Mouse (Mus musculus): ENCODE measurements around the gene Runx1. TPM values are rescaled to one million over a fixed set of nuclear protein-coding genes. Genes with fewer than 3 reads are reported as not detected.

Runx1 gene
- total and polyA plus RNA-seq, 3 experiments, result 3.1 to 10.9 (median 4.7) TPM

DNA sequence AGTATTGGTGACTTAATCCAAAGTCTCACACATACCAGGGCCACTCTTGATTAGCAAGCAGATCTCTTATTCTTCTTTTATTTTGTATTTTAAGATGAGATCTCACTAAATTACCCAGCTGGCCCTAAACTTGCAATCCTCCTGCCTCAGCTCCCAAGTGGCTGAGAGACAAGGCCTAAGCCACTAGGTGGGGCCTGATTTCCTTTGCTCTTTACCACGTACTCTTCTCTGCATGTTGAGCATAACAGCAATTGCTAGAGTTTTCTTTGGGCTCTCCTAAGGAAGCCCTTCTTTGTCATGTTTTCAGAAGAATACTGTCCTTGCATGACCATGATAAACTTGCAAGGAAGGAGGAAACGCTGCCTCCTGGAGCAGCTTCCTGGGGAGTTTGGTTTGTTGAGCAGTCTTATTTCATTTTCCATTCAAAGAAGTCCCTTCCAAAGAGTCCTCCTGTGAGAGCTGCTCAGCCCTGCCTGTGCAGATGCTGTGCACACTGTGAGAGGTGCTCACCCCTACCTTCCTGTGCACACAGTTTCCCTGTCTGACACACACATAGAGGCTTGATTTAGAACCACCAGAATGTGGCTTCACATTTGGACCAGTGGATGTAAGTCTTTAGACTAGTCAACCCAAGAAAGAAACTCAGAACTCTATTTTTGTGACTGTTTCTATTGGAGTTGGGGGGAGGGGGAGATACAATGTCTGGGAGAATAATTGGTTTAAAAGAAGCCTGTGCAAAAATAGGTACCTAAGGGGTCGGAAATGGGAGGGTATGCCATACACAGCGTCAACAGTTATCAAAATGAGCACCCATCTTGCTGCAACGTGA is 11.4 kb downstream of the Runx1 start:
- peak; percentile 55 for DNase-seq (ENCODE audit: extremely low read depth)
- Histone ChIP-seq H3K4me3 (replicated peaks in 1 of 3; ENCODE audit: low read depth in 2 of 3, low read length in 2 of 3, poor library complexity in 1 of 3) (no peak overlapping the region), H3K4me2 (ENCODE audit: insufficient read depth, low read depth, poor library complexity, severe bottlenecking) (peak overlapping the region; percentile 39; the same call in 1 of the 2 replicates), H3K27me3 (replicated peaks) (no peaks in the 10 kb centered on the region), H3K9ac (ENCODE audit: insufficient read depth, low read depth) (no peak overlapping the region), H3K79me2 (replicated peaks; ENCODE audit: control insufficient read depth, extremely low read depth, insufficient read depth, poor library complexity, severe bottlenecking) (no peaks in the 10 kb centered on the region), H3K36me3 (replicated peaks in 1 of 2; ENCODE audit: control insufficient read depth in 1 of 2, insufficient read depth in 1 of 2, low read length in 1 of 2) (peaks cover 4 to 61% of the 10 kb centered on the region in 2 experiments), H3K4me1 (ENCODE audit: control insufficient read depth in 1 of 2, insufficient read depth in 2 of 2) (peaks cover 11 to 62% of the 10 kb centered on the region in 2 experiments), H3K9me3 (replicated peaks; ENCODE audit: low read length) (no peaks in the 10 kb centered on the region), H3K27ac (ENCODE audit: insufficient read depth, low read depth) (no peak overlapping the region)
- TF ChIP-seq MYC (IDR thresholded peaks at IDR 0.05; ENCODE audit: low read depth, low read length) (no peak), SMC3 (IDR thresholded peaks at IDR 0.05; ENCODE audit: low read depth, low read length) (peak; percentile 53), POLR2A (IDR thresholded peaks at IDR 0.05; ENCODE audit: low read depth, low read length) (no peak), POLR2AphosphoS2 (IDR thresholded peaks at IDR 0.05; ENCODE audit: low read depth, low read length) (no peak), KAT2A (IDR thresholded peaks at IDR 0.05; ENCODE audit: insufficient replicate concordance, low read length) (no peak), TCF12 (IDR thresholded peaks at IDR 0.05; ENCODE audit: low read depth, low read length) (peak; percentile 40; the same call in 1 of the 2 replicates), EP300 (IDR thresholded peaks at IDR 0.05; ENCODE audit: low read length) (peak; percentile 11; the same call in 1 of the 2 replicates), MEF2A (IDR thresholded peaks at IDR 0.05; ENCODE audit: borderline replicate concordance, low read depth, low read length) (peak; percentile 57; the same call in 1 of the 2 replicates), USF2 (conservative IDR thresholded peaks at IDR 0.05; ENCODE audit: low read depth, low read length) (no peak), CHD2 (IDR thresholded peaks at IDR 0.05; ENCODE audit: low read length) (peak; percentile 51; the same call in 1 of the 2 replicates), JUN (IDR thresholded peaks at IDR 0.05; ENCODE audit: insufficient read depth, low read depth, low read length) (no peak), ELF1 (IDR thresholded peaks at IDR 0.05; ENCODE audit: low read depth, low read length) (no peak), RAD21 (IDR thresholded peaks at IDR 0.05; ENCODE audit: low read depth, low read length) (peak; percentile 51), TBP (conservative IDR thresholded peaks at IDR 0.05; ENCODE audit: low read depth, low read length) (no peak), NELFE (IDR thresholded peaks at IDR 0.05; ENCODE audit: low read depth, low read length) (no peak), ZNF384 (IDR thresholded peaks at IDR 0.05; ENCODE audit: low read depth, low read length) (no peak), MAZ (IDR thresholded peaks at IDR 0.05; ENCODE audit: low read depth, low read length) (0 out of 2 replicates have a peak, but pooled peaks have one; percentile 13), ZKSCAN1 (IDR thresholded peaks at IDR 0.05; ENCODE audit: borderline replicate concordance, low read depth, low read length) (no peak), MXI1 (IDR thresholded peaks at IDR 0.05; ENCODE audit: low read depth, low read length) (no peak), PAX5 (IDR thresholded peaks at IDR 0.05; ENCODE audit: low read length) (no peak), IRF4 (IDR thresholded peaks at IDR 0.05; ENCODE audit: low read depth, low read length) (no peak), SIN3A (IDR thresholded peaks at IDR 0.05; ENCODE audit: low read length) (no peak), USF1 (IDR thresholded peaks at IDR 0.05; ENCODE audit: low read depth, low read length) (no peak), HCFC1 (IDR thresholded peaks at IDR 0.05; ENCODE audit: low read depth, low read length) (no peak), ZC3H11A (IDR thresholded peaks at IDR 0.05; ENCODE audit: low read depth, low read length) (no peak), BHLHE40 (IDR thresholded peaks at IDR 0.05; ENCODE audit: low read depth, low read length) (peak; percentile 32), JUND (conservative IDR thresholded peaks at IDR 0.05; ENCODE audit: low read depth, low read length) (no peak), CTCF (conservative IDR thresholded peaks at IDR 0.05 in 1 of 2, IDR thresholded peaks at IDR 0.05 in 1 of 2; ENCODE audit: low read depth in 2 of 2, low read length in 2 of 2) (peak in 1 of 2 experiments; percentile 61; a peak in 2 of 4 replicates), ETS1 (conservative IDR thresholded peaks at IDR 0.05; ENCODE audit: low read depth, low read length) (no peak; the same call in 1 of the 2 replicates), CHD1 (IDR thresholded peaks at IDR 0.05; ENCODE audit: low read depth, low read length) (no peak), UBTF (IDR thresholded peaks at IDR 0.05; ENCODE audit: low read depth, low read length) (no peak), NRF1 (IDR thresholded peaks at IDR 0.05; ENCODE audit: low read depth, low read length) (no peak), E2F4 (IDR thresholded peaks at IDR 0.05; ENCODE audit: insufficient replicate concordance, low read depth, low read length) (no peak), ZMIZ1 (IDR thresholded peaks at IDR 0.05; ENCODE audit: low read depth, low read length) (no peak), MAFK (IDR thresholded peaks at IDR 0.05; ENCODE audit: insufficient replicate concordance, low read length) (no peak), GABPA (IDR thresholded peaks at IDR 0.05; ENCODE audit: insufficient replicate concordance, low read depth, low read length) (no peak), RCOR1 (conservative IDR thresholded peaks at IDR 0.05; ENCODE audit: low read depth, low read length) (0 out of 2 replicates have a peak, but pooled peaks have one; percentile 33)
- dilution Hi-C loops (cut with MboI; ENCODE audit: extremely low pct_ligation_motif_present, extremely low pct_unique_long_range_greater_than_20kb, low sequenced_read_pairs) (no loop called here), in situ Hi-C loops (cut with MboI; ENCODE audit: low pct_ligation_motif_present, low pct_unique_long_range_greater_than_20kb, low sequenced_read_pairs) (no loop called here)
